Mouse (Mus musculus): ENCODE results near the gene Shc2.

GRCm38 (mm10) chr10:79585136-79585535 is 52.6 kb downstream of the Shc2 start:
- no peak for TF ChIP-seq EP300 (IDR thresholded peaks at IDR 0.05)
- TF ChIP-seq CTCF (IDR thresholded peaks at IDR 0.05) = no peak
